Mouse (Mus musculus) olfactory bulb, adult 2 months (tissue): ENCODE measurements around the gene Trub1. TPM values are rescaled to one million over a fixed set of nuclear protein-coding genes. Genes with fewer than 3 reads are reported as not detected.

Experiments used
- H3K27ac ChIP-seq: fragments of 200-500 bp; 2 replicates; pipeline ENCODE4 v1.5.1; 2012; ENCODE audit warnings: low read depth, low read length; ENCODE audit not compliant: insufficient read depth
- H3K4me1 ChIP-seq: fragments of 200-500 bp; 2 replicates; pipeline ENCODE4 v1.6.1; 2012; ENCODE audit warnings: low read length; ENCODE audit not compliant: control insufficient read depth, insufficient read depth
- H3K4me3 ChIP-seq: fragments of 200-500 bp; 2 replicates; pipeline ENCODE4 v1.5.1; 2012; ENCODE audit warnings: mild to moderate bottlenecking, low read depth, low read length, moderate library complexity; ENCODE audit not compliant: insufficient read depth
- CTCF ChIP-seq: fragments of 200-500 bp; IDR thresholded peaks from 2 replicates; pipeline ENCODE4 v1.5.1; 2012; ENCODE audit warnings: low read depth, mild to moderate bottlenecking, low read length, moderate library complexity; ENCODE audit not compliant: insufficient read depth
- POLR2A ChIP-seq: fragments of 200-500 bp; IDR thresholded peaks from 2 replicates; pipeline ENCODE4 v1.6.1; 2012; ENCODE audit warnings: mild to moderate bottlenecking, low read depth, low read length, moderate library complexity; ENCODE audit not compliant: insufficient read depth
- WGBS: fragments of 180-500 bp; shearing (Covaris S2); methylation state at CpG from one replicate; pipeline ENCODE4 v1.1.7; 2018; 5-methylcytosine and 5-hydroxymethylcytosine counted together
- polyA plus RNA-seq: library from polyadenylated mRNA; stranded (reverse); fragments of >200 nt; gene quantifications from 2 replicates; pipeline ENCODE4 v1.2.4, GENCODE M21; 2012; ENCODE audit warnings: low replicate concordance; ENCODE audit not compliant: missing spikeins, insufficient read depth, insufficient read length

Trub1 gene
- polyA plus RNA-seq, 1 experiment: not detected

DNA sequence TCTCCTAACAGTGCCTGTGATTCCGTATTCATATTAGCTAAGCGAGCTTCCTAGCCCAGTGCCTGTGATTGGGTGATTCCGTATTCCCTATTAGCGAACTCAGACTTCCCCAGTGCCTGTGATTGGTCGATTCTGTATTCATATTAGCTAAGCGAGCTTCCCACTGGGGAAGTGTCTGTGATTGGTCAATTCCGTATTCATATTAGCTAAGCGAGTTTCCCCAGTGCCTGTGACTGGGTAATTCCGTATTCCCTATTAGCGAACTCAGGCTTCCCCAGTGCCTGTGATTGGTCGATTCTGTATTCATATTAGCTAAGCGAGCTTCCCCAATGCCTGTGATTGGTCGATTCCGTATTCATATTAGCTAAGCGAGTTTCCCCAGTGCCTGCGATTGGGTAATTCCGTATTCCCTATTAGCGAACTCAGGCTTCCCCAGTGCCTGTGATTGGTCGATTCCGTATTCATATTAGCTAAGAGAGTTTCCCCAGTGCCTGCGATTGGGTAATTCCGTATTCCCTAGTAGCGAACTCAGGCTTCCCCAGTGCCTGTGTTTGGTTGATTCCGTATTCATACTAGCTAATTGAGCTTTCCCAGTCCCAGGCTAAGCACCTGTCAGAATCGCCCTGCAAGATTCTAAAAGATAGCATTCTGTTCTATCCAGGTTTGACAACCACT lies 2.7 kb downstream of the Trub1 start:
- WGBS: 96% methylated on average over 25 of the region's 25 CpGs
- no peaks in the 10 kb centered on the region; the same call in 1 of the 2 replicates for H3K4me1 ChIP-seq
- H3K4me3 ChIP-seq: no peak overlapping the region
- no peak overlapping the region for H3K27ac ChIP-seq
- no peak for TF ChIP-seq CTCF
- no peak for TF ChIP-seq POLR2A

DNA sequence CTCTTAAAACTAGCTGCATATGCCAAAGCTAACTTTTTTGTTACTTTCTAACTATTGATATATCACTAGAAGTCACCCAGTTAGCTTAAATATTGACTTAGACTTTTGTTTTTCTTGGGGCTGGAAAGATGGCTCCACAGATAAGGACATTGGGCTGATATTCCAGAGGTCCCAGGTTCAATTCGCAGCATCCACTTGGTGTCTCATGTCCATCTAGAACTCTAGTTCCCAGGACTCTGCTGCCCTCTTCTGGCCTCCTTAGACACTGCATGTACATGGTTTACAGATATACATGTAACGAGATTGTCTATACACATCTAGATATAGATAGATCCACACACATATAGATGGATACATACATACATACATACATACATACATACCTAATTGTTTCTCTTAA lies 4.4 kb downstream of the Trub1 start:
- Histone ChIP-seq H3K4me3 (no peak overlapping the region), H3K4me1 (no peaks in the 10 kb centered on the region; the same call in 1 of the 2 replicates), H3K27ac (no peak overlapping the region)
- 82% methylated on average over 2 of the region's 2 CpGs for WGBS
- TF ChIP-seq CTCF: no peak
- TF ChIP-seq POLR2A: no peak

DNA sequence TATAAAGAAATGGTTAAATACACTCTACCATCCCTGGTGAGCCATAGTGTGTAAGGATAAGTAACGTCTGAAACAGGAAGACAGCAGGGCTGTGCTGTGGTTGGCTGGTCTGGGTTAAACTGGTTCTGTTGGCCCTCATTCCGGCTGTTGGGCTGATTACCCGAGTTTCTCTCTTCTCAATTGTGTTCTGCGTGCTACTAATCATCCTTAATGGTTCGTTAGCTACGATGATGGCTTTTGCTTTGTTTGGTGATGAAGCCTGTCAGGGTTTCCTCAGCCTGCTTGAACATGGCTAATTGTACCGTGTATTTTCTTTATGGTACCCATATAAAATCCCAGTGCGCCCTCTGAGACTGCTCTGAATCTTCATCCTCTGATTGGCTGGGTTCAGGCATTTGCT lies 11.0 kb downstream of the Trub1 start:
- Histone ChIP-seq H3K4me1 (no peaks in the 10 kb centered on the region), H3K27ac (no peak overlapping the region), H3K4me3 (no peak overlapping the region)
- WGBS: 59% methylated on average over 8 of the region's 8 CpGs
- TF ChIP-seq CTCF (no peak), POLR2A (no peak)

DNA sequence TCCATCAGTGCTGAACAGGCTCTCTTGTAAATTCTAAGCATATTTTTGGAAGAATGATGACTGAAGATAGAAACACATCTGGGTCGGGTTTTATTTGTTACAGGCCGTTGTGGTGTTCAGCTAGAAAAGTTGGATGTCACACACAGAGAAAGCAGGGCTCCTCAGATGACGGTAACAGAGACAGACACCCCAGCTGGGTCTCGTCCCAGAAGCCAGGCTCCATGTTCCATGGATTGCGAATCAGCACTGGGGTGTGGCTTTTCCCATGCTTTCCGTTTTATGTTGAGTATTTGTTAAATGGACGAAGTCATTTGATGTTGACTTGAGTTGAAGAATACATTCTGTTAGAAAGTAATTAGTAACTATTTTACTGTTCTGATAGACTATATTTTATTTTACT lies 13.0 kb downstream of the Trub1 start:
- Histone ChIP-seq H3K27ac (no peak overlapping the region), H3K4me1 (peaks cover 4% of the 10 kb centered on the region), H3K4me3 (no peak overlapping the region)
- 93% methylated on average over 7 of the region's 7 CpGs for WGBS
- TF ChIP-seq CTCF (no peak), POLR2A (no peak)

DNA sequence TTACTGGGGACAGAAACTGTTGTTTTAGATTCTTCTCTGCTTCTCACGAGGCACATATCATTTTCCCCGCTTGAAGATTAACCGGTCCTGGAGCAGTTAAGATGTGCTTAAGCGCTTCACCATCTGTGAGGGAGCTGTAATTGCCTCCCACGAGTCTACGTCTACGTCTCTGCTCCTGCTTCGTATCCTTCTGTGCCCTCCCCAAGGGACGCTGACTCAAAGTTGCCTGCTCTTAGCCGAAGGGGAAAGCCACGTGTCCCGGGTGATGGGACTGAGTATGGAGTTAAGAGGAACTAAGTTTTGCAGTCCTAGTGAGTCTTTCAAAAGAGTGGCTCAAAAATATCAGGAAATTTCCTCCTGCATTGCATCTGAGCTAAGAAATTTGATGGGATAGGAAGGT lies 18.3 kb downstream of the Trub1 start:
- no peak for TF ChIP-seq POLR2A
- no peak for TF ChIP-seq CTCF
- H3K4me1 ChIP-seq: peaks cover 19% of the 10 kb centered on the region
- no peak overlapping the region for H3K4me3 ChIP-seq
- no peak overlapping the region for H3K27ac ChIP-seq
- 55% methylated on average over 12 of the region's 12 CpGs for WGBS

DNA sequence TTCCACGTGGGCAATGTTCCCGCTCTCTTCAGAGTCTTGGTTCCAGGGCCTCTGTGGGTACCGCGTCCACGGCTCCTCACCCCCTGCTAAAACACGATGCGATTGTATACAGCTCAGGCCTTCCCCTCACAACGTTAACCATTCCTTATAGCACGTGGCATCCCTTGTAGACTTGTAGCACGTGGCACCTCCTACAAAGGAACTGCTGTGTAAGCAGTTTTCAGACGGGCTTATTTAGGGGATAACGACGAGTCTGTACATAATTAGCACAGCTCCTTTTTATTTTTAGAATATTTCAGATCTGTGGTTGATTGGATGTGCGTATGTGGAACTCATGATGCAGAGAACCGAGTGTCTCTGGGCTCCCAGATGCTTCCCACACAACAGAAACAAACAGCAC lies 19.5 kb downstream of the Trub1 start:
- no peak overlapping the region for H3K27ac ChIP-seq
- TF ChIP-seq CTCF (no peak), POLR2A (no peak)
- WGBS: 55% methylated on average over 15 of the region's 15 CpGs
- H3K4me1 ChIP-seq: peaks cover 20% of the 10 kb centered on the region
- H3K4me3 ChIP-seq: no peak overlapping the region

DNA sequence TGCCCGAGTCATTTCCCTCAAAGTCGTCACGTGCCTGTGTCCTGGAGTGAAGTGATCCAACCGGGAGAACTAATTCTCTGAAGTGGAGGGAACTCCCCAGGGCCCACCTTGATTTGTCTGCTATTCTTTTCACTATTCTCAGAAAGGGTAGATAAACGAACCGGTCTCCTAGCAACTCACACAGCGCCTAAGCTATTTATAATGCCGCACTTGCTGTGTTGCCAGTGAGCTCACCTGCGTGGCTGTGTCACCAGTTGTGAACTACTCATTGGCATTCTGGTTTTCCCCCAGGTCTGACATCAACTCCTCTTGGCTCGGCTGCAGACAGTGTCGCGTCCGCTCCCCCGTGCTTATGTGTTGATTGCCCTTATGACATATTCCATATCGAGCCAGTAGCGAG lies 20.6 kb downstream of the Trub1 start:
- Histone ChIP-seq H3K4me1 (peaks cover 21% of the 10 kb centered on the region), H3K27ac (no peak overlapping the region), H3K4me3 (no peak overlapping the region)
- TF ChIP-seq CTCF (no peak), POLR2A (no peak)
- WGBS: 63% methylated on average over 16 of the region's 16 CpGs

DNA sequence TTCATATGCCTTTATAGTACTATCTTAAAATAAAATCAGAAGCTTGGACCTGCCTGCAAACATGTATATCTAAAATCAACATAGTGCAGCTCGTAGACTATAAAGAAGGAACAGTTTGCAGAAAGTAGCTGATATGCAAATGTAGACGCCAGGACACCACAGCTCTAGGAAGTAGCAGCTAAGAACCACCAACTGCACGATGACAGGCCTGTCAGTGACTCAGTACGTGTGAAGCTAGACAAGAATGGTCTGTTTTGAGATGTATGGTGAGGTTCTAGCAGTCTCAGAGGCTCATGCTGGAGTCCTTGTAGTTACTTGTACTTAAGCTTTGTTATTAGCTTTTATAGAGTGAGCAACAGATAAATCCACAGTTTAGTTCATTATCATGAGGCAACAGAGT lies 22.6 kb downstream of the Trub1 start:
- WGBS: 87% methylated on average over 4 of the region's 4 CpGs
- Histone ChIP-seq H3K4me3 (no peak overlapping the region), H3K27ac (no peak overlapping the region), H3K4me1 (peaks cover 21% of the 10 kb centered on the region)
- TF ChIP-seq POLR2A: no peak
- no peak for TF ChIP-seq CTCF

DNA sequence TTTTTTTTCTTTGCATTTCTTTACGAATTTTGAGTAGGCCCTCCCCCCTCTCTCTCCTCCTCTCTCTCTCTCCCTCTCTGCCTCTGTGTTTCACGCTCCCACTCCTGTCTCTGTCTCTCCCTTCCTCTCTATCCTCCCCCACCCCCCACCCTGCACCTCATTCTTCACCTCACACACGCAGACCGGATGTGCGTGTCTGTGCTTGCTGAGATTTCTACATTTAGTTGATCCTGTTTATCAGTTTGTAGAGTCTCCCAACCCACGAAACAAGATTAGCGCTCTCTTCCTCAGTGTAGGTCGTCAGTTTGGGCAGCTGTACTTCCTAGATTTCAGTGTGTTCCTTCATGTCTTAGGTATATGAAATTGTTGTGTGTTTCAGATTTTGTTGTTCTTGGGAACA lies 24.6 kb downstream of the Trub1 start:
- 77% methylated on average over 8 of the region's 8 CpGs for WGBS
- H3K4me1 ChIP-seq: peaks cover 16% of the 10 kb centered on the region
- no peak overlapping the region for H3K4me3 ChIP-seq
- H3K27ac ChIP-seq: no peak overlapping the region
- TF ChIP-seq POLR2A (no peak), CTCF (no peak)

DNA sequence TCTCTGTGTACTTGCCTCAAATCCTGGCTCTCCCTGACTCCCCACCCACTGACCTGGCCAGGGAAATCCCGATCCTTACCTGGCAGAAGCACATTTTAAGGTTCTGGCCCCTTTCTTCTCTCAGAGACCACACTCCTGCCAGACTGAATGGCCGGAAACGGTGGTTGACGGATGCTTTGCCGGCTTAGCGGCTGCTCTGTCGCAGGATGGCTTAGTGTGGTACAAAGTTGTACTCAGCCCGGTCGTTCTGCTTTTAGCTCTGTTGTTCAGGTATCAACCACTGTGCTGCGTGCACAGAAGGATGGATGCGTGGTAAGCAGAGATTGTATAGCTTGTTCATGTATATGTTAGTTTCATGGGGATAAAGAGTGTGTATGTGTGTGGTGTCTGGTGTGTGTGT lies 25.3 kb downstream of the Trub1 start:
- H3K4me3 ChIP-seq: no peak overlapping the region
- H3K4me1 ChIP-seq: peaks cover 12% of the 10 kb centered on the region
- TF ChIP-seq CTCF (no peak), POLR2A (no peak)
- no peak overlapping the region for H3K27ac ChIP-seq
- WGBS: 87% methylated on average over 11 of the region's 11 CpGs
